Mouse (Mus musculus) E14TG2a.4 (cell line): ENCODE data around the gene Gm44965.

Experiments used
- H3K27me3 ChIP-seq: 2 replicates; pipeline ENCODE4 v1.6.1; 2014; ENCODE audit warnings: low read length, control low read depth; ENCODE audit not compliant: insufficient read depth
- H3K36me3 ChIP-seq: 2 replicates; pipeline ENCODE4 v1.6.1; 2014; ENCODE audit warnings: low read length, control low read depth; ENCODE audit not compliant: insufficient read depth
- H3K4me1 ChIP-seq: replicated peaks from 2 replicates; pipeline ENCODE4 v1.6.1; 2014; ENCODE audit warnings: low read depth, low read length, control low read depth
- H3K4me3 ChIP-seq: replicated peaks from 2 replicates; pipeline ENCODE4 v1.5.1; 2014; ENCODE audit warnings: mild to moderate bottlenecking, low read length
- H3K9me3 ChIP-seq: 2 replicates; pipeline ENCODE4 v1.6.1; 2014; ENCODE audit warnings: low read length, control low read depth
- CTCF ChIP-seq: conservative IDR thresholded peaks from 2 replicates; pipeline ENCODE4 v1.5.1; 2014; ENCODE audit warnings: low read length
- NANOG ChIP-seq: IDR thresholded peaks from 2 replicates; pipeline ENCODE4 v1.6.1; 2014; ENCODE audit warnings: borderline replicate concordance, low read length, mixed read lengths
- POU5F1 ChIP-seq: IDR thresholded peaks from 2 replicates; pipeline ENCODE4 v1.6.1; 2014; ENCODE audit warnings: low read length, borderline replicate concordance

Gm44965 gene

GRCm38 (mm10) chr6:48591221-48591845 lies 2.4 kb upstream of the Gm44965 start:
- Histone ChIP-seq H3K4me3 (no peak overlapping the region), H3K27me3 (peaks cover 61% of the 10 kb centered on the region), H3K9me3 (peaks cover 3% of the 10 kb centered on the region), H3K4me1 (peaks cover 24% of the 10 kb centered on the region), H3K36me3 (no peaks in the 10 kb centered on the region)
- TF ChIP-seq CTCF: no peak
- no peak for TF ChIP-seq POU5F1
- no peak for TF ChIP-seq NANOG

GRCm38 (mm10) chr6:48591871-48592270 lies 1.9 kb upstream of the Gm44965 start:
- Histone ChIP-seq H3K27me3 (peaks cover 66% of the 10 kb centered on the region), H3K4me3 (no peak overlapping the region), H3K4me1 (peaks cover 29% of the 10 kb centered on the region), H3K36me3 (no peaks in the 10 kb centered on the region), H3K9me3 (no peaks in the 10 kb centered on the region)
- TF ChIP-seq POU5F1 (no peak), CTCF (no peak), NANOG (no peak)

- Histone ChIP-seq H3K27me3 (peaks cover 89% of the 10 kb centered on the region), H3K36me3 (peaks cover 4% of the 10 kb centered on the region; the same call in 1 of the 2 replicates), H3K4me3 (peak overlapping the region; percentile 82), H3K4me1 (peaks cover 39% of the 10 kb centered on the region), H3K9me3 (no peaks in the 10 kb centered on the region)
- TF ChIP-seq NANOG: no peak
- TF ChIP-seq POU5F1: no peak
- TF ChIP-seq CTCF: no peak
These were observed 450 bp downstream of the Gm44965 start for GRCm38 (mm10) chr6:48594043-48594738.

- TF ChIP-seq NANOG (no peak), CTCF (no peak), POU5F1 (no peak)
- H3K4me3 ChIP-seq: peak overlapping the region; percentile 82
- H3K4me1 ChIP-seq: peaks cover 39% of the 10 kb centered on the region
- peaks cover 94% of the 10 kb centered on the region for H3K27me3 ChIP-seq
- H3K36me3 ChIP-seq: peaks cover 9% of the 10 kb centered on the region; the same call in 1 of the 2 replicates
- no peaks in the 10 kb centered on the region for H3K9me3 ChIP-seq
These were observed 1.5 kb downstream of the Gm44965 start for GRCm38 (mm10) chr6:48595278-48595677.

- Histone ChIP-seq H3K4me3 (peak overlapping the region; percentile 72), H3K27me3 (peaks cover 95% of the 10 kb centered on the region), H3K36me3 (peaks cover 9% of the 10 kb centered on the region; the same call in 1 of the 2 replicates), H3K9me3 (no peaks in the 10 kb centered on the region), H3K4me1 (peaks cover 48% of the 10 kb centered on the region)
- no peak for TF ChIP-seq CTCF
- no peak for TF ChIP-seq NANOG
- TF ChIP-seq POU5F1: no peak
These were observed 2.9 kb downstream of the Gm44965 start for GRCm38 (mm10) chr6:48596545-48597232.

- Histone ChIP-seq H3K4me1 (peaks cover 51% of the 10 kb centered on the region), H3K27me3 (peaks cover 91% of the 10 kb centered on the region), H3K36me3 (peaks cover 9% of the 10 kb centered on the region; the same call in 1 of the 2 replicates), H3K9me3 (no peaks in the 10 kb centered on the region), H3K4me3 (peak overlapping the region; percentile 72)
- TF ChIP-seq POU5F1: no peak
- no peak for TF ChIP-seq CTCF
- no peak for TF ChIP-seq NANOG
These were observed 3.5 kb downstream of the Gm44965 start for GRCm38 (mm10) chr6:48597233-48597625.

GRCm38 (mm10) chr6:48600594-48600993 lies 6.9 kb downstream of the Gm44965 start:
- H3K9me3 ChIP-seq: no peaks in the 10 kb centered on the region
- peaks cover 41% of the 10 kb centered on the region for H3K4me1 ChIP-seq
- TF ChIP-seq POU5F1: no peak
- TF ChIP-seq CTCF: no peak
- TF ChIP-seq NANOG: no peak
- H3K4me3 ChIP-seq: no peak overlapping the region
- peaks cover 9% of the 10 kb centered on the region; the same call in 1 of the 2 replicates for H3K36me3 ChIP-seq
- H3K27me3 ChIP-seq: peaks cover 73% of the 10 kb centered on the region
